14 mouse cellular contexts compared by ENCODE assay signal in genomic region chr7:114214385-114214784, GRCm38 (mm10).
"Had no signal": no experiment of that assay in that cellular context is flagged by ENCODE, and none has a peak within 500 bp of the region (broad histone marks: within the 10 kb centered on the region; RNA-seq: fewer than 3 reads in every experiment).

No protein-coding gene starts in this region.

- H3K27ac ChIP-seq: lung, embryonic 15.5 days; midbrain, embryonic 10.5 days; midbrain, embryonic 12.5 days; neural tube, embryonic 12.5 days; stomach, embryonic 15.5 days; stomach, postnatal 0 days had no signal

- DNase-seq: lung, adult 2 months; lung, postnatal 14 days; lung, postnatal 4 days; midbrain, embryonic 14.5 days; right cerebral cortex, postnatal 14 days; thymus, adult 2 months; thymus, postnatal 25 days; thymus, postnatal 4 days had no signal

- H3K4me3 ChIP-seq: lung, embryonic 15.5 days; midbrain, embryonic 10.5 days; midbrain, embryonic 12.5 days; neural tube, embryonic 12.5 days; stomach, embryonic 15.5 days had no signal

- H3K4me1 ChIP-seq: lung, embryonic 15.5 days; midbrain, embryonic 10.5 days; midbrain, embryonic 12.5 days; neural tube, embryonic 12.5 days; stomach, embryonic 15.5 days had no signal
